Mouse (Mus musculus): Measurements from ENCODE around the gene Mark3.

- TF ChIP-seq CTCF (IDR thresholded peaks at IDR 0.05; ENCODE audit: borderline replicate concordance, extremely low read depth, insufficient read depth, insufficient read length) (no peak), POLR2A (IDR thresholded peaks at IDR 0.05; ENCODE audit: borderline replicate concordance, extremely low read depth, insufficient read depth, insufficient read length, poor library complexity, severe bottlenecking) (no peak)
Observed at GRCm38 (mm10) chr12:111550679-111551078, 23.6 kb upstream of the Mark3 start.
